Mouse (Mus musculus) ES-E14 (cell line): Measurements from ENCODE around the gene Cpne6. TPM values are rescaled to one million over a fixed set of nuclear protein-coding genes. Genes with fewer than 3 reads are reported as not detected.

Experiments used
- DNase-seq: peaks from one replicate; pipeline ENCODE4 v3.0.0-alpha.2; 2013; ENCODE audit warnings: low read depth, low spot score
- H3K27ac ChIP-seq: 2 replicates; pipeline ENCODE4 v1.5.1; 2012; ENCODE audit warnings: low read depth, mild to moderate bottlenecking, low read length, moderate library complexity, mixed read lengths; ENCODE audit not compliant: poor library complexity, insufficient read depth, severe bottlenecking
- H3K36me3 ChIP-seq: 2 replicates; pipeline ENCODE4 v1.6.1; 2012; ENCODE audit warnings: mild to moderate bottlenecking, low read length, moderate library complexity, mixed read lengths; ENCODE audit not compliant: control insufficient read depth, poor library complexity, insufficient read depth, severe bottlenecking
- H3K4me1 ChIP-seq, 2 experiments: fragments of 150-350 bp in 1 of 2; sonication (generic) in 1 of 2; 2 replicates each; pipeline ENCODE4 v1.6.1; 2012; ENCODE audit warnings: low read length in 2 of 2, mild to moderate bottlenecking in 1 of 2, mixed read lengths in 1 of 2; ENCODE audit not compliant: control insufficient read depth in 2 of 2, insufficient read depth in 2 of 2, poor library complexity in 1 of 2
- H3K4me3 ChIP-seq, 2 experiments: fragments of 150-350 bp in 1 of 2; sonication (generic) in 1 of 2; 2 replicates each; pipeline ENCODE4 v1.5.1; 2012; ENCODE audit warnings: low read length in 2 of 2, low read depth in 1 of 2, mild to moderate bottlenecking in 1 of 2, mixed read lengths in 1 of 2; ENCODE audit not compliant: insufficient read depth in 1 of 2, poor library complexity in 1 of 2, severe bottlenecking in 1 of 2
- H3K9ac ChIP-seq: 2 replicates; pipeline ENCODE4 v1.6.1; 2012; ENCODE audit warnings: low read depth, mild to moderate bottlenecking, low read length, mixed read lengths; ENCODE audit not compliant: poor library complexity, insufficient read depth, severe bottlenecking
- H3K9me3 ChIP-seq: fragments of 150-350 bp; sonication (generic); 2 replicates; pipeline ENCODE4 v1.6.1; 2012; ENCODE audit warnings: low read depth, mild to moderate bottlenecking, low read length; ENCODE audit not compliant: control insufficient read depth, insufficient read depth
- CHD2 ChIP-seq: IDR thresholded peaks from 2 replicates; pipeline ENCODE4 v1.6.1; 2014; ENCODE audit warnings: mild to moderate bottlenecking, low read depth, low read length, inconsistent platforms
- HCFC1 ChIP-seq: IDR thresholded peaks from 2 replicates; pipeline ENCODE4 v1.6.1; 2012; ENCODE audit warnings: low read length, inconsistent platforms, borderline replicate concordance; ENCODE audit not compliant: insufficient read depth
- MAFK ChIP-seq: IDR thresholded peaks from 2 replicates; pipeline ENCODE4 v1.6.1; 2014; ENCODE audit warnings: mild to moderate bottlenecking, low read depth, low read length, inconsistent platforms; ENCODE audit not compliant: insufficient read depth
- ZC3H11A ChIP-seq: IDR thresholded peaks from 2 replicates; pipeline ENCODE4 v1.6.1; 2012; ENCODE audit warnings: low read depth, mild to moderate bottlenecking, inconsistent platforms, low read length, borderline replicate concordance
- ZNF384 ChIP-seq: IDR thresholded peaks from 2 replicates; pipeline ENCODE4 v1.6.1; 2012; ENCODE audit warnings: low read depth, low read length, inconsistent platforms
- in situ Hi-C, 2 experiments: fragments of 600-800 bp; cut with MboI; formaldehyde crosslinking; loops; one replicate each; pipeline ENCODE4 v1.15.1; 2025; ENCODE audit warnings: low sequenced_read_pairs in 2 of 2, inconsistent platforms in 1 of 2; ENCODE audit not compliant: unreplicated experiment in 2 of 2
- total RNA-seq: library from RNA; depleted of rRNA; stranded (reverse); fragments of 300-350 nt; gene quantifications from 2 replicates; pipeline ENCODE4 v1.2.3, GENCODE M21; 2012

Gene Cpne6
- total RNA-seq, 1 experiment = not detected

DNA sequence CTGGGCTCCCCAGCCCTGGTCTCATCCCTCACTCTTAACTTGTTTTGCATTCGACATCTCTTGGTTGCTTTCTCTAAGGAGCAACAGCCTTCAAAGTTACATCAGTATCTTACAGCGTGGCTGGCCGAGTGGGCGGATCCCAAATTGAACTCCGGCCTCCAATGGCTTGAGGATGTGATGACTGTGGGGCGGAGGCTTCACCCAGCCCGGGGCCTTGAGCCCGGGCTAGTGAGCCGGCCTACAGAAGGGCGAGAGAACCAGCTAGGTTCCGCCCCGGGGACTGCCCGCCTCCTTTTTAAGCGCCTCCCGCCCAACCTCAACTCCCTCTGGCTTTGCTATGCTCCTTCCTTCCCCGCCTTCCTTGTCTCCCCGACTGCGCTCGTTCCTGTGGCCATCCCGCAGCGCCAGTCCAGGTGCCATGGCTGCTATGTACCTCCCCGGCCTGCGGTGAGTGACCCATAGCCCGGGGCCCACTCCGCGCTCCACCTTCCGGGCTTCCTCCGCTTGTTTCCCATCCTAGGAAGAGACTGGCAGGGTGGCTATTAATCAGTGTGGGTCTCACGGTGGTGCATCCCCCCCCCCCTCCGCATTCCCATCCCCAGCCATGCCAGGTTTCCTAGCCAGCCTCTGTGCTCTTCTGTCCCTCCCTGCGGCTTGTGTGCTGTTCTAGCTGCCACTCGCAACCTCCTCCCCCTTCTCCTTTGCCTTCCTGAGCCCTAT is 30.0 kb downstream of the Cpne6 start, which contains the start of gene Pck2:
Gene Pck2, plus strand, starts transcription at position 200 of the 720 bp plus-strand sequence.
- DNase-seq = peak; percentile 93
- in situ Hi-C loops = loop anchor here in 1 of 2 experiments (5.0 kb wide), 1 partner anchor 52 kb away; the partner anchor contains the start of genes Psme2 and Rnf31
- TF ChIP-seq HCFC1 = 0 out of 2 replicates have a peak, but pooled peaks have one; percentile 24
- TF ChIP-seq ZNF384 = no peak
- H3K4me1 ChIP-seq = peaks cover 7 to 21% of the 10 kb centered on the region in 2 experiments; a peak in 3 of 4 replicates
- H3K36me3 ChIP-seq = peaks cover 25% of the 10 kb centered on the region
- peak within 1 kb of the TSS; percentile 81 for H3K9ac ChIP-seq
- H3K9me3 ChIP-seq = no peaks in the 10 kb centered on the region
- H3K4me3 ChIP-seq = peak within 1 kb of the TSS; percentile 71 to 75
- H3K27ac ChIP-seq = no peak within 1 kb of the TSS

DNA sequence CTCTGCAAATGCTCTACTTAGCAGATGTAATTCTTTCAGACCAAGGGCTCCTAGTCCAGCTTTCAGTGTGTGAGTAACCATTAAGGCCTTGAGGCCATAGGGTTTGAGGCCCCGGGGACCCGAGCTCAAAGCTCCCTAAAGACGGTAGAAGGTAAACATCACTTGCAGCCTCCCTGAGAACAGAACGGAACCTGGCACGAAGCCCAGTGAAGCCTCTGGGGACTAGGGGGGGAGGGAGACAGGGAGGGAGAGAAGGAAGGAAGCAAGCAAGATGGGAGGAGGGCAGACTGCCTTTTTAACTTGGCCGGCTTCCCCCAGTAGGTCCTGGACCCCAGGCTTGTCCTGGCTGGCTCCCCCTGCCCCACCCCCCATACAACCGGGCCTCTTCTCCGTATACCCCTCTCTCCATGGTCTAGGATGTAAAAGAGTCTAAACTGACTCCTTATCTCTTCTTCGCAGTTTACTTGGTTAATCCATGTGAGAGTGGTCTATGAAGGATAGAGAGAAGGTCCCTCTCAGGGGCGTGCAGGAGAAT is 30.6 kb downstream of the Cpne6 start:
- Histone ChIP-seq H3K36me3 (peaks cover 27% of the 10 kb centered on the region), H3K9ac (peak overlapping the region; percentile 81), H3K4me3 (peak overlapping the region; percentile 71 to 75), H3K9me3 (no peaks in the 10 kb centered on the region), H3K4me1 (peaks cover 7 to 21% of the 10 kb centered on the region in 2 experiments; a peak in 3 of 4 replicates), H3K27ac (no peak overlapping the region)
- DNase-seq = no peak
- TF ChIP-seq HCFC1 = no peak
- no peak for TF ChIP-seq ZNF384
- no peak for TF ChIP-seq CHD2
- no peak for TF ChIP-seq MAFK
- TF ChIP-seq ZC3H11A = no peak
- in situ Hi-C loops = loop anchor here in 1 of 2 experiments (5.0 kb wide), 1 partner anchor 51 kb away; the partner anchor contains the start of genes Psme2 and Rnf31

DNA sequence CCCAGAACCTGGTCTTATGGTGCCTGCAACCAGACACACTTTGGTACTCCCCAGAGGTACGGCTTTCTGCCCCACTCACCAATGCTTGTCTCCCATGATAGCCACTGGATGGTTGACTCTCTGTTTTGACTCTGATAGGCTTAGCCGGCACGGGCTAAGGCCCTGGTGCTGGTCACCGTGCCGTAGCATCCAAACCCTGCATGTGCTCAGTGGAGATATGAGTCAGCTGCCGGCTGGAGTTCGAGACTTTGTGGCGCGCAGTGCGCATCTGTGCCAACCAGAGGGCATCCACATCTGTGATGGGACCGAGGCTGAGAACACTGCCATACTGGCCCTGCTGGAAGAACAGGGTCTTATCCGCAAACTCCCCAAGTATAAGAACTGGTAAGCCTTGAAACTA is 32.0 kb downstream of the Cpne6 start:
- H3K4me3 ChIP-seq = no peak overlapping the region
- no peak overlapping the region for H3K27ac ChIP-seq
- H3K9ac ChIP-seq = no peak overlapping the region; the same call in 1 of the 2 replicates
- no peak for TF ChIP-seq ZC3H11A
- TF ChIP-seq MAFK = no peak
- no peak for TF ChIP-seq HCFC1
- no peak for TF ChIP-seq ZNF384
- no peak for TF ChIP-seq CHD2
- H3K36me3 ChIP-seq = peaks cover 35% of the 10 kb centered on the region
- in situ Hi-C loops = loop anchor here in 1 of 2 experiments (5.0 kb wide), 1 partner anchor 50 kb away; the partner anchor contains the start of genes Psme2 and Rnf31
- H3K4me1 ChIP-seq = peaks cover 7 to 16% of the 10 kb centered on the region in 2 experiments; a peak in 3 of 4 replicates
- H3K9me3 ChIP-seq = no peaks in the 10 kb centered on the region
- no peak for DNase-seq

DNA sequence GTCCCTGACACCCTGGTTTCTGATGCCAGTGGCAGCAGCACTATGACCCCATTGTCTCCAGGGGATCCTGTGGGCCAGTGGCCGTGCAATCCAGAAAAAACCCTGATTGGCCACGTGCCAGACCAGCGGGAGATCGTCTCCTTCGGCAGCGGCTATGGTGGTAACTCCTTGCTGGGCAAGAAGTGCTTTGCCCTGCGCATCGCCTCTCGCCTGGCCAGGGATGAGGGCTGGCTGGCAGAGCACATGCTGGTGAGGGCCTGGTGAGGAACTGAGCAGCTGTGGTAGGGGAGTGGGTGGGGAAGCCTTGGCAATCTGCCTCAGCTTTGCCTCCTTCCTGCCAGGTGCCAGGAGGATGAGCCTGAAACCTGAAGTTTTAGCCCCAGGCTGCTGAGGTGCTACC is 34.1 kb downstream of the Cpne6 start:
- no peaks in the 10 kb centered on the region for H3K9me3 ChIP-seq
- in situ Hi-C loops = loop anchor here in 1 of 2 experiments (5.0 kb wide), 1 partner anchor 48 kb away; the partner anchor contains the start of genes Psme2 and Rnf31
- TF ChIP-seq MAFK = no peak
- no peak for TF ChIP-seq HCFC1
- TF ChIP-seq CHD2 = no peak
- no peak for TF ChIP-seq ZC3H11A
- TF ChIP-seq ZNF384 = no peak
- no peak overlapping the region for H3K27ac ChIP-seq
- no peak for DNase-seq
- no peak overlapping the region for H3K9ac ChIP-seq
- peaks cover 5 to 20% of the 10 kb centered on the region in 2 experiments; a peak in 3 of 4 replicates for H3K4me1 ChIP-seq
- H3K36me3 ChIP-seq = peaks cover 49% of the 10 kb centered on the region
- no peak overlapping the region for H3K4me3 ChIP-seq
